Mouse (Mus musculus) limb, embryonic 12.5 days (tissue): ENCODE data around the gene Ptpro. TPM values are rescaled to one million over a fixed set of nuclear protein-coding genes. Genes with fewer than 3 reads are reported as not detected.

ENCODE experiments used
- ATAC-seq: fragments of 200-750 bp; cut with Nextera tagmentation; 2 replicates; pipeline ENCODE4 v1.8.0; 2017; ENCODE audit warnings: low read depth, moderate TSS enrichment; ENCODE audit not compliant: insufficient number of reproducible peaks, insufficient read depth, low FRiP score, low TSS enrichment
- H3K27ac ChIP-seq: fragments of 300-500 bp; sonication (generic); 2 replicates; pipeline ENCODE4 v1.5.1; 2016; ENCODE audit warnings: mild to moderate bottlenecking, moderate library complexity
- H3K27me3 ChIP-seq: fragments of 300-500 bp; sonication (generic); 2 replicates; pipeline ENCODE4 v1.6.1; 2016; ENCODE audit warnings: mild to moderate bottlenecking, moderate library complexity
- H3K36me3 ChIP-seq: fragments of 300-500 bp; sonication (generic); 2 replicates; pipeline ENCODE4 v1.6.1; 2016; ENCODE audit warnings: mild to moderate bottlenecking, moderate library complexity
- H3K4me1 ChIP-seq: fragments of 300-500 bp; sonication (generic); replicated peaks from 2 replicates; pipeline ENCODE4 v1.6.1; 2016
- H3K4me2 ChIP-seq: fragments of 300-500 bp; sonication (generic); 2 replicates; pipeline ENCODE4 v1.6.1; 2016; ENCODE audit warnings: mild to moderate bottlenecking, moderate library complexity
- H3K4me3 ChIP-seq: fragments of 300-500 bp; sonication (generic); replicated peaks from 2 replicates; pipeline ENCODE4 v1.5.1; 2016; ENCODE audit warnings: mild to moderate bottlenecking
- H3K9ac ChIP-seq: fragments of 300-500 bp; sonication (generic); replicated peaks from 2 replicates; pipeline ENCODE4 v1.6.1; 2016; ENCODE audit warnings: mild to moderate bottlenecking, moderate library complexity
- H3K9me3 ChIP-seq: fragments of 300-500 bp; sonication (generic); 2 replicates; pipeline ENCODE4 v1.6.1; 2016; ENCODE audit warnings: mild to moderate bottlenecking, moderate library complexity
- WGBS: fragments of 180-500 bp; shearing (Covaris S2); methylation state at CpG from one replicate; pipeline ENCODE4 v1.1.7; 2016; 5-methylcytosine and 5-hydroxymethylcytosine counted together
- polyA plus RNA-seq: library from polyadenylated mRNA; unstranded; fragments of >200 nt; fragmentation: Nextera tagmentation; extraction: Ambion mirVana; gene quantifications from 2 replicates; pipeline ENCODE4 v1.2.1, GENCODE M21; 2016

Gene Ptpro
- polyA plus RNA-seq, 1 experiment from 2014 or later = 0.38 TPM

DNA sequence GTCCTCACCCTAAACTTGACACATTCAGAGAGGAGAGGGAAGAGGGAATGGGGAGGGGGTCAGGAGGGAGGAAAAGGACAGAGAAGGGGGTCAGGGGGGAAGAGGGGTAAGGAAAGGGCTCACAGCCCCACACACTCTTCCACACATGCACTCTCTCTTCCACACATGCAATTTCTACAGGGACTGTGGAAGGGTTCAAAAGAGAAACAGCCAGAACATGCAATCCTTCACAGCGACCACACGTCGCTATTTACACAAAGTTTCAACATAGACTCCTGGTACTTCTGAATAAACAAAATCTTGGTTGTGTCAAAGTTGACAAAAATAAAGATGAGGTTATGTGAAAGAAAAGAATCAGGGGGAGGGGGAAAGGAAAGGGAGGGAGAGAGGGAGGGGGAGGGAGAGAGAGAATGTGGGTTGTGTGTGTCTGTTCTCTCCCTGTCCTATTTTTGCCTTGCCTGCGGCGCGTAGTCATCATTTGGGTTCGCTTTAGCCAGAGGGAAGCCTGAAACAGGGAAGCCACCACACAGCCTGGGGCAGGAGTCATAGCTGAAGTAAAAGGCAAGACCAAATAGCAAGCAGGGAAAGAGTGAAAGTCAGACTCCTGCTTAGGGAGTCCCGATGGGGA lies 245.2 kb downstream of the Ptpro start:
- Histone ChIP-seq H3K27me3 (no peaks in the 10 kb centered on the region), H3K27ac (no peak overlapping the region), H3K4me1 (no peaks in the 10 kb centered on the region), H3K4me2 (no peak overlapping the region), H3K9me3 (no peaks in the 10 kb centered on the region), H3K9ac (no peak overlapping the region), H3K4me3 (no peak overlapping the region), H3K36me3 (no peaks in the 10 kb centered on the region)
- ATAC-seq = no peak
- WGBS = 80% methylated on average over 8 of the region's 8 CpGs

DNA sequence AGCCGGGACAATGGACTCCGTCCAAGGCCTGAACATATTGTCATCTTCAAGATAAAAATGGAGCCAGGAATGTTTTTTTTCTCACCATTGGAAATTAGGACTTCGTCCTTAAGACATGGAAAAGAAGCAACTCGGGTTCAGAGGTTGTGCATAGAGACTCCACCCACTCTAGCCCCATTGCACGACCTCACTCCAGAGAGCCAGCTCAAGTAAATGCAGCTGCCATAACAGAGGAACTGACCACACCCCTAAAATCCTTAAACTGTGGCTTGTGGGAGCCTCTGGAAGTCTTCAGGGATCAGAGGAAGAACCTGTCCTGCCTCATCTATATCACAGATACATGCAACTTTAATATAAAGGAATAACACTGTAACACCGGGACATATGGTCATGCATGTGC lies 246.7 kb downstream of the Ptpro start:
- no peak overlapping the region for H3K27ac ChIP-seq
- H3K4me3 ChIP-seq = no peak overlapping the region
- H3K36me3 ChIP-seq = no peaks in the 10 kb centered on the region
- no peaks in the 10 kb centered on the region for H3K4me1 ChIP-seq
- no peak overlapping the region for H3K9ac ChIP-seq
- H3K9me3 ChIP-seq = no peaks in the 10 kb centered on the region
- 75% methylated on average over 6 of the region's 6 CpGs for WGBS
- ATAC-seq = no peak
- H3K4me2 ChIP-seq = no peak overlapping the region
- H3K27me3 ChIP-seq = no peaks in the 10 kb centered on the region

DNA sequence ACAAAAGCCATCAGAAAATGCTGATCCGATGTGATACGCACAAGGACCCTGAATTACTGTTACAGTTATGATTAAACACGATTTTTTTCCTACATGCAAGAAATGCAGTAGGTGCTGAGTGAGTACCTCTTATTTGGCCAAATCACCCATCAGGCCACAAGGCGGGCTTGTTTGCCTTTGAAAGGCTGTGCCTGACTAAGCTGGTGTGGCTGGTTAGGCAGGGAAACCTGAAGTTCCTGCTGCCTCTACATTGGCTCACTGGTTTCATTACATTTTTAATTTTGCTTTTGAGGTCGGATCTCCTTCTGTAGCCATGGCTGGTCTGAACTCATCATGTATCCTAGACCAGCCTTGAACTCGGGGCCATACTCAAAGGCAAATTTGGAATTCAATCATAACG lies 250.9 kb downstream of the Ptpro start:
- H3K27ac ChIP-seq = no peak overlapping the region
- no peak for ATAC-seq
- H3K4me1 ChIP-seq = no peaks in the 10 kb centered on the region
- H3K9ac ChIP-seq = no peak overlapping the region
- no peaks in the 10 kb centered on the region for H3K9me3 ChIP-seq
- WGBS = 86% methylated on average over 7 of the region's 7 CpGs
- H3K27me3 ChIP-seq = no peaks in the 10 kb centered on the region
- H3K4me2 ChIP-seq = no peak overlapping the region
- no peak overlapping the region for H3K4me3 ChIP-seq
- no peaks in the 10 kb centered on the region for H3K36me3 ChIP-seq

DNA sequence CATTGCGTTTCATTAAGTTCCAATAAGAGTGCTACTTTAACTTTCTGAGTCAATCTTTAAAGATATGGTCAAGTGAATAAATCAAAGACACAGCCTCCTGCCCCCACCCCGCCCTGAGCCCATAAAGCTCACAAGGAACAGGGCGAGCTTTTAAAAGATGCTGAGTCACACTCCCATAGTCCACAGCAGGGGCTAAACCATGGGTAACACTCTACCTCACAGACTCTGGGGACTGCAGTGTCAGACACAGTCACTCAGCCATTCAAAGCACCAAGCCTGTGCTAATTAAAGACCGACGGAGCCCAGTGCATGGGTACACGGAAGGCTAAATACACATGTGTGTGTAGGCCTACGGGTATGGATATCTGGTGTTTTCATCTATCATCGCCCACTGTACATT lies 251.3 kb downstream of the Ptpro start:
- 86% methylated on average over 8 of the region's 8 CpGs for WGBS
- H3K4me3 ChIP-seq = no peak overlapping the region
- no peak overlapping the region for H3K27ac ChIP-seq

DNA sequence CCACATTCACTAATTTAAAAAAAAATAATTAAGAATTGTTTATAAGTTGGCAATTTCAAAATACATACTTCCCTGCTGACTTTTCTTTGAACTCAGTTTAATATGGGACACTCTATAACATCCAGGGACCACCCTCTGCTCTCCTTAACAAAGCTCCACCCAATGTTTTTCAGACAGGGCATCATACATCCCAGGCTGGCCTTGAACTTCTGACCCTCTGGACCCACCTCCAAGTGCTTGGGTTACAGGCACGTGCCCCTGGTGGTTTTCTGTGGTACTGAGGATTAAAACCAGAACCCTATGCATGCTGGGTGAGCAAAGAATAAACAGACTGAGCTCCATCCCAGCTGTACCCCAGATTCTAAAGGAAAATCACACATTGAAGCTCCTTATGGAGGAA lies 251.9 kb downstream of the Ptpro start:
- H3K9ac ChIP-seq = no peak overlapping the region
- no peaks in the 10 kb centered on the region for H3K4me1 ChIP-seq
- no peak overlapping the region for H3K4me2 ChIP-seq
- no peak for ATAC-seq
- no peak overlapping the region for H3K4me3 ChIP-seq
- no peaks in the 10 kb centered on the region for H3K9me3 ChIP-seq
- peaks cover 8% of the 10 kb centered on the region; the same call in 1 of the 2 replicates for H3K36me3 ChIP-seq
- WGBS = 44% methylated on average over 1 of the region's 1 CpGs
- H3K27ac ChIP-seq = no peak overlapping the region
- H3K27me3 ChIP-seq = no peaks in the 10 kb centered on the region

More for the DNA sequence above, 251.3 kb downstream of the Ptpro start:
- no peak overlapping the region for H3K9ac ChIP-seq
- H3K9me3 ChIP-seq = no peaks in the 10 kb centered on the region
- H3K27me3 ChIP-seq = no peaks in the 10 kb centered on the region
- peaks cover 2% of the 10 kb centered on the region; the same call in 1 of the 2 replicates for H3K36me3 ChIP-seq
- H3K4me1 ChIP-seq = no peaks in the 10 kb centered on the region
- ATAC-seq = no peak
- no peak overlapping the region for H3K4me2 ChIP-seq

DNA sequence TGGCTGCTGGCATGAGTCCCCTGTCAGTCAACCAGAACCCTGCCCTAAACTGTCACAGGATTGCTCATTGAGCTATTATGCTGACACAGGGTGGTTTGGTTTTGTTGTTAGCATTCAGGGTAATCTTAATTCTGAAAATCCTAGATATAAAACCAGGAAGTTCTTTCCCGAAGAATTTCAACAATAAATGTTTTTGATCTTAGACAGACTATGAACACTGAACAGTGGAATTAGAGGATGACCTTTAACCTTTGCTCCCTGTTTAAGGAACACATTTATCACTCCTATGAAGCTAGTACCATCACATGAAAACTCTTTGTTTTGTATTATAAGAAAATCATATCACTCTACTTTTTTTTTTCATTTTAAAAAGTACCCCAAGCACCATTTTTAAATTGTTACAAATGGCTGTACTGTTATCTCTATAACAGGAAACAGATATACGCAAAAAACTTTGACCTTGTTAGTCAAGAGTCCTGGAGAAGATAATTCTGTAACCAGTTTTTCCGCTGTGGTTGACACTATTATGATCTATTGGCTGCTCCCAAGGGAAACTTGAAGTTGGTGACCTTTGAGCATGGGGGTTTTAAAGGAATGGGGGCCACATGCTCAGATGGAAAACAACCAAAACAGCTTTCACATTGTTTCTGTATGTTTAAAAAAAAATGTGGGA lies 253.6 kb downstream of the Ptpro start:
- WGBS = 80% methylated on average over 3 of the region's 3 CpGs
- peaks cover 9% of the 10 kb centered on the region; the same call in 1 of the 2 replicates for H3K36me3 ChIP-seq
- H3K4me3 ChIP-seq = no peak overlapping the region
- ATAC-seq = no peak
- no peaks in the 10 kb centered on the region for H3K9me3 ChIP-seq
- no peak overlapping the region for H3K4me2 ChIP-seq
- H3K27me3 ChIP-seq = no peaks in the 10 kb centered on the region
- no peaks in the 10 kb centered on the region for H3K4me1 ChIP-seq
- H3K9ac ChIP-seq = no peak overlapping the region
- H3K27ac ChIP-seq = no peak overlapping the region

DNA sequence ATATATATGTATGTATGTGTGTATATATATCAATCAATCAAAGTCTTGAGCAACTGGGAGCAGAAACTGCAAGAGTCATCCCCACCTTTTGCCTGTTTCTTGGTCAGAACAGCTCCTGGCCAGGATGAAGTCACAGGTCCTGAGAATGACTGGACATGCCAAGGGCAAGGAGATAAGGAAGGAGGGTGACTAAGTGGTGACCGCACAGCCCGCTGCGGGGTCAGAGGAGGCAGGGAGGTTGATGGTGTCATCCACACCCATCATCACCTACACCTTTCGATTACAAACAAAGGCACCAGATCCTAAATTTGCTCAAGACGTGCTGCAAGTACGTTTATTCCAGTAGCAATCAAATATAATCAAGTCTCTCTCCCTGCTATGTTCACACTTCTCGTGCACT lies 254.4 kb downstream of the Ptpro start:
- ATAC-seq = no peak
- Histone ChIP-seq H3K4me3 (no peak overlapping the region), H3K9me3 (no peaks in the 10 kb centered on the region), H3K36me3 (peaks cover 9% of the 10 kb centered on the region; the same call in 1 of the 2 replicates), H3K4me2 (no peak overlapping the region), H3K27me3 (no peaks in the 10 kb centered on the region), H3K4me1 (no peaks in the 10 kb centered on the region), H3K9ac (no peak overlapping the region), H3K27ac (no peak overlapping the region)
- WGBS = 96% methylated on average over 7 of the region's 7 CpGs

DNA sequence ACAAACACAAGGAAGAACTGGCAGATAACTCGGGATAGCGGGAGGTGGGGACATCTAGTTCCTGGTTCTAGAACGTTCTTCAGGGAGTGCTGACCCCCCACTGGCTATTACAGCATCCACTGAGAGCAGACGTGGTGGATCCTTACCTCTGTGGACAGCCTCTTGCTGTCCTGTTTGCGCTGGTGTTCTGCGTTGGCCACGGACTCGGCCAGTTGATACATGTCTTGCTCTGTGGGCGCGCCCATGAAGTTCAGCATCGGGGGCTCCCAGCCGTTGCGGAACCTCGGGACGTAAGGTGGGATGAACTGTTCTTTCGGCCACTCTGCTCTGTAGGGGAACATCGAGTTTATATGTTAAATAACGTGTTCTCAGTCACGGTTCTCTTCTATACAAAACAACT lies 256.8 kb downstream of the Ptpro start:
- Histone ChIP-seq H3K27ac (no peak overlapping the region), H3K4me2 (no peak overlapping the region), H3K27me3 (no peaks in the 10 kb centered on the region), H3K36me3 (peaks cover 9% of the 10 kb centered on the region; the same call in 1 of the 2 replicates), H3K9ac (no peak overlapping the region), H3K9me3 (no peaks in the 10 kb centered on the region), H3K4me3 (no peak overlapping the region), H3K4me1 (no peaks in the 10 kb centered on the region)
- no peak for ATAC-seq
- 89% methylated on average over 19 of the region's 19 CpGs for WGBS

DNA sequence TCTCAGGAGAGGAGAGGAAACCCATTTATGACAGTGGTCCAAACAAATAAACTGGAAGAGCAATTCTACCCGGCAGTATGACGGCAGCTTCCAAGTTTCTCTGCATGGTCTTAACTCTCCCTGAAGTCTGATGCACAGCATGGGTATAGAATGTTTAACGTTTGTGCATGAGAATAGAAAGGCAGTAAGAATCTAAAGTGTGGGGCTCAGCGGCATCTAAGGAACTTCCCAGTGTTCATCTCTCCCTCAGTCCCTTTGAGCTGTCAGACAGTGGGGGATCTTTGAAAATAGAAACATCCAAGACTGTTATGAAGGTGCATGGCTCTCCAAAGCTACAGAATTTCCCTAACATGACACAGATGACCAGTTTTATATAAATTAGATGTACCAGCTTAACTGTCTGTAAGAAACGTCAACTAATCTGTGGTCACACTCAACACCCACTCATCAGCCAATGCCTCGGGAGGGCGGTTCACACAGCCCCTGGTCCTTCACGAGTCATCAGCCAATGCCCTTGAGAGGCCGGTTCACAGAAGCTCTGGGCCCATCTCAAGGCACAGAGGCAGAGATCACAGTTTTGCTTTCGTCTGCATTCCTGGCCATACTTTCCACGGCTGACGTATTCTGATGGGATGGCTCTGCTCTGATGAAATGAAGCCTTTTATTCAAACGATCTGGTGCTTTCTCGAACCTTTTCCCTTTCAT lies 257.4 kb downstream of the Ptpro start:
- ATAC-seq = no peak
- 79% methylated on average over 14 of the region's 14 CpGs for WGBS
- H3K4me3 ChIP-seq = no peak overlapping the region
- peaks cover 9% of the 10 kb centered on the region; the same call in 1 of the 2 replicates for H3K36me3 ChIP-seq
- H3K9me3 ChIP-seq = no peaks in the 10 kb centered on the region
- H3K27ac ChIP-seq = no peak overlapping the region
- no peaks in the 10 kb centered on the region for H3K4me1 ChIP-seq
- H3K27me3 ChIP-seq = no peaks in the 10 kb centered on the region
- no peak overlapping the region for H3K4me2 ChIP-seq
- no peak overlapping the region for H3K9ac ChIP-seq

DNA sequence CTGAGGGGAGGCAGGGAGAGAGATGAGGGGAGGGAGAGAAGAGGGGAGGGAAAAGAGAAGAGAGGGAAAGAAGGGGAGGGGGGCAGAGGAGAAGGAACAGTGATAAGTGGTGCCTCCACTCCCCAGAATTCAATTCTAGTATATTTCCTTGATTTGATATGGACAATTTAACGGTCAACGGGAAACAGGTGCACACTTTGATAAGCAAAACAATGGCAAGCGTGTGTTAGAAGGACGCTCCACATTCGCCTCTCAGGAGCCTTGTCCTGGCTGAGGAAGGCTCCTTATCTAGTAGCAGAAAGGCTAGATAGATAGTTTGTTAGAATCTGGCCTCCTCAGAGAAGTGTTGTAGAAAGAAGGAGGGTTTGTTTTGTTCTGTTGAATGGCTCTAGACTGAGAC lies 260.6 kb downstream of the Ptpro start:
- no peaks in the 10 kb centered on the region for H3K4me1 ChIP-seq
- H3K27me3 ChIP-seq = no peaks in the 10 kb centered on the region
- H3K4me2 ChIP-seq = no peak overlapping the region
- WGBS = 76% methylated on average over 5 of the region's 5 CpGs
- no peak overlapping the region for H3K9ac ChIP-seq
- no peaks in the 10 kb centered on the region for H3K9me3 ChIP-seq
- ATAC-seq = no peak
- H3K27ac ChIP-seq = no peak overlapping the region
- H3K4me3 ChIP-seq = no peak overlapping the region
- H3K36me3 ChIP-seq = peaks cover 9% of the 10 kb centered on the region; the same call in 1 of the 2 replicates
